Mouse (Mus musculus) thymus, adult 2 months (tissue): ENCODE measurements around the gene Cldn13.

Experiments
- CTCF ChIP-seq: fragments of 200-500 bp; IDR thresholded peaks from 2 replicates; pipeline ENCODE4 v1.5.1; 2012; ENCODE audit warnings: mild to moderate bottlenecking, control low read depth, low read length, moderate library complexity, borderline replicate concordance; ENCODE audit not compliant: control insufficient read depth, poor library complexity, insufficient read depth; ENCODE audit errors: extremely low read depth
- POLR2A ChIP-seq: fragments of 200-500 bp; IDR thresholded peaks from 2 replicates; pipeline ENCODE4 v1.6.1; 2012; ENCODE audit warnings: mild to moderate bottlenecking, low read length, control low read depth, moderate library complexity; ENCODE audit not compliant: control insufficient read depth, poor library complexity, insufficient read depth; ENCODE audit errors: extremely low read depth

- TF ChIP-seq CTCF, result no peak
- TF ChIP-seq POLR2A, result no peak
Observed at GRCm38 (mm10) chr5:134887447-134888335, 27.6 kb downstream of the Cldn13 start.
